Comparison of ENCODE assay signal across 9 mouse cellular contexts in genomic region chr17:55702161-55702820, GRCm38 (mm10). TPM values are rescaled to one million over a fixed set of nuclear protein-coding genes. Genes with fewer than 3 reads are reported as not detected.
DNase-seq lines count a peak whose midpoint lies in the region; ATAC-seq and TF ChIP-seq lines count a peak whose summit lies in the region.
"Had no signal": no experiment of that assay in that cellular context is flagged by ENCODE, and none has a peak within 500 bp of the region (broad histone marks: within the 10 kb centered on the region; RNA-seq: fewer than 3 reads in every experiment).

No protein-coding gene starts in this region.

- no peaks in the 10 kb centered on the region for H3K9me3 ChIP-seq in MEL (replicated peaks; ENCODE audit: insufficient read depth, low read length)
- H3K9me3 ChIP-seq in forebrain, embryonic 11.5 days (ENCODE audit: control insufficient read depth, low read length) = no peaks in the 10 kb centered on the region
- H3K9me3 ChIP-seq in hindbrain, embryonic 12.5 days (replicated peaks) = no peaks in the 10 kb centered on the region
- H3K9me3 ChIP-seq: heart, embryonic 15.5 days had no signal

- ATAC-seq in forebrain, embryonic 11.5 days (replicated peaks; ENCODE audit: low FRiP score) = peak; percentile 82; the same call in 1 of the 2 replicates
- ATAC-seq in hindbrain, embryonic 12.5 days (ENCODE audit: low FRiP score) = peak; percentile 61
- peak; percentile 97 for ATAC-seq in megakaryocyte, adult 5-6 weeks (ENCODE audit: poor library complexity, severe bottlenecking)

- no peak overlapping the region for H3K27ac ChIP-seq in MEL (ENCODE audit: control insufficient read depth, low read depth, low read length)
- no peak overlapping the region for H3K27ac ChIP-seq in forebrain, embryonic 11.5 days (ENCODE audit: low read depth, low read length)
- no peak overlapping the region for H3K27ac ChIP-seq in hindbrain, embryonic 12.5 days
- H3K27ac ChIP-seq: heart, embryonic 15.5 days had no signal

- H3K27me3 ChIP-seq in MEL (ENCODE audit: control insufficient read depth in 1 of 2, insufficient read depth in 2 of 2, low read length in 2 of 2) = no peaks in the 10 kb centered on the region
- H3K27me3 ChIP-seq in forebrain, embryonic 11.5 days (ENCODE audit: control insufficient read depth, insufficient read depth, low read length) = no peaks in the 10 kb centered on the region
- H3K27me3 ChIP-seq in hindbrain, embryonic 12.5 days = no peaks in the 10 kb centered on the region
- H3K27me3 ChIP-seq: heart, embryonic 15.5 days had no signal

- TF ChIP-seq POLR2A in MEL (IDR thresholded peaks at IDR 0.05; ENCODE audit: control insufficient read depth in 1 of 2, insufficient read depth in 1 of 2, low read depth in 1 of 2, low read length in 2 of 2, poor library complexity in 1 of 2) = no peak

- H3K4me3 ChIP-seq in MEL (ENCODE audit: control insufficient read depth in 1 of 2, insufficient read depth in 1 of 2, low read depth in 2 of 2, low read length in 2 of 2) = no peak overlapping the region
- no peak overlapping the region for H3K4me3 ChIP-seq in forebrain, embryonic 11.5 days (ENCODE audit: low read depth, low read length)
- H3K4me3 ChIP-seq in hindbrain, embryonic 12.5 days = no peak overlapping the region
- H3K4me3 ChIP-seq: heart, embryonic 15.5 days had no signal

- WGBS in forebrain, embryonic 11.5 days = 71% methylated on average over 3 of the region's 3 CpGs
- 72% methylated on average over 3 of the region's 3 CpGs for WGBS in hindbrain, embryonic 12.5 days

- peak; percentile 83 for TF ChIP-seq RAD21 in MEL (IDR thresholded peaks at IDR 0.05; ENCODE audit: low read depth, low read length)

- peak; percentile 90 for DNase-seq in MEL (ENCODE audit: low read depth, low spot score)
- peak; percentile 83 for DNase-seq in c-Kit-positive CD71-negative TER-119-negative erythroid progenitor cells, embryonic 14.5 days (ENCODE audit: low read depth)
- peak; percentile 82 for DNase-seq in forebrain, embryonic 11.5 days (ENCODE audit: low spot score)
- DNase-seq in layer of hippocampus, postnatal 14 days (ENCODE audit: low spot score in 2 of 2) = peak; percentile 50 to 78
- DNase-seq in right cerebral cortex, adult 2 months (ENCODE audit: low spot score in 2 of 2) = peak; percentile 75 to 84
- peak; percentile 75 for DNase-seq in urinary bladder, postnatal 14 days (ENCODE audit: low spot score)

- H3K9ac ChIP-seq in MEL (ENCODE audit: control insufficient read depth, low read depth, low read length, poor library complexity, severe bottlenecking) = no peak overlapping the region
- H3K9ac ChIP-seq in forebrain, embryonic 11.5 days (ENCODE audit: low read length) = no peak overlapping the region
- no peak overlapping the region for H3K9ac ChIP-seq in hindbrain, embryonic 12.5 days
- H3K9ac ChIP-seq: heart, embryonic 15.5 days had no signal

- TF ChIP-seq CTCF in MEL (IDR thresholded peaks at IDR 0.05 in 2 of 3, conservative IDR thresholded peaks at IDR 0.05 in 1 of 3; ENCODE audit: control insufficient read depth in 1 of 3, insufficient read depth in 1 of 3, low read depth in 2 of 3, low read length in 3 of 3, poor library complexity in 1 of 3, severe bottlenecking in 1 of 3) = peak; percentile 62 to 86 (median 67)

- H3K4me1 ChIP-seq in MEL (ENCODE audit: control insufficient read depth in 1 of 2, insufficient read depth in 2 of 2, low read length in 2 of 2) = peaks cover 0 to 2% of the 10 kb centered on the region in 2 experiments; a peak in 1 of 4 replicates
- no peaks in the 10 kb centered on the region for H3K4me1 ChIP-seq in forebrain, embryonic 11.5 days (replicated peaks; ENCODE audit: control insufficient read depth, insufficient read depth, low read length)
- no peaks in the 10 kb centered on the region for H3K4me1 ChIP-seq in hindbrain, embryonic 12.5 days
- H3K4me1 ChIP-seq: heart, embryonic 15.5 days had no signal

- no peak for TF ChIP-seq EP300 in MEL (IDR thresholded peaks at IDR 0.05; ENCODE audit: low read depth in 1 of 2, low read length in 2 of 2)

- peaks cover 0 to 11% of the 10 kb centered on the region in 2 experiments for H3K36me3 ChIP-seq in MEL (ENCODE audit: control insufficient read depth in 1 of 2, insufficient read depth in 2 of 2, low read length in 2 of 2)
- H3K36me3 ChIP-seq in forebrain, embryonic 11.5 days (ENCODE audit: control insufficient read depth, insufficient read depth, low read length) = no peaks in the 10 kb centered on the region
- H3K36me3 ChIP-seq in hindbrain, embryonic 12.5 days = peaks cover 20% of the 10 kb centered on the region

- no peak overlapping the region for H3K4me2 ChIP-seq in forebrain, embryonic 11.5 days (ENCODE audit: low read depth, low read length, severe bottlenecking)
- H3K4me2 ChIP-seq in hindbrain, embryonic 12.5 days (replicated peaks) = no peak overlapping the region
- H3K4me2 ChIP-seq: heart, embryonic 15.5 days had no signal

- no peaks in the 10 kb centered on the region for H3K79me2 ChIP-seq in MEL (ENCODE audit: control insufficient read depth, insufficient read depth, low read length, poor library complexity)

TF ChIP-seq in MEL, 35 proteins besides CTCF, POLR2A, EP300 and RAD21:
- TF ChIP-seq SIN3A (IDR thresholded peaks at IDR 0.05; ENCODE audit: low read length) = 0 out of 2 replicates have a peak, but pooled peaks have one; percentile 35
- TF ChIP-seq E2F4 (IDR thresholded peaks at IDR 0.05; ENCODE audit: borderline replicate concordance, low read depth, low read length) = no peak
- no peak for TF ChIP-seq KAT2A (conservative IDR thresholded peaks at IDR 0.05; ENCODE audit: low read depth, low read length)
- TF ChIP-seq TAL1 (IDR thresholded peaks at IDR 0.05; ENCODE audit: low read length) = no peak
- TF ChIP-seq ZC3H11A (IDR thresholded peaks at IDR 0.05; ENCODE audit: low read depth, low read length) = peak; percentile 70
- no peak for TF ChIP-seq NRF1 (IDR thresholded peaks at IDR 0.05; ENCODE audit: insufficient read depth, low read depth, low read length, poor library complexity, severe bottlenecking)
- 0 out of 2 replicates have a peak, but pooled peaks have one; percentile 39 for TF ChIP-seq MYC (IDR thresholded peaks at IDR 0.05; ENCODE audit: low read depth, low read length)
- TF ChIP-seq SMC3 (IDR thresholded peaks at IDR 0.05; ENCODE audit: low read depth, low read length) = peak; percentile 80
- no peak for TF ChIP-seq RCOR1 (IDR thresholded peaks at IDR 0.05; ENCODE audit: low read depth, low read length)

RNA-seq across cellular contexts. Expression of gene Pot1b, which starts 10.1 kb away (rescaled TPM):
- 5.3 and 5.7 TPM in 2 replicates for total RNA-seq in MEL (2012; rRNA removed)
- polyA plus RNA-seq in MEL (2012; ENCODE audit: insufficient read depth in 1 of 2, insufficient read length in 2 of 2, low read depth in 1 of 2, low replicate concordance in 2 of 2, missing spikeins in 1 of 2) = 1 to 10 TPM in 1 of 2 experiments, not detected in 1; 6.5 TPM
- 13.1 and 14.1 TPM in 2 replicates for polyA plus RNA-seq in forebrain, embryonic 11.5 days (2014; fragmentation: Nextera tagmentation; extraction: Ambion mirVana)
- polyA plus RNA-seq in hindbrain, embryonic 12.5 days (2016; fragmentation: Nextera tagmentation; extraction: Ambion mirVana) = 10.2 and 11.9 TPM in 2 replicates
- 1 to 10 TPM; 6.3 to 6.9 TPM for total RNA-seq in layer of hippocampus, postnatal 14 days (2021)
- 37.6 and 39.6 TPM in 2 replicates for total RNA-seq in megakaryocyte, adult 5-6 weeks (2015)
- total RNA-seq in megakaryocyte, adult 5-6 weeks (2017) = 67.6 and 74.7 TPM in 2 replicates

RNA-seq across cellular contexts. Expression of gene Adgre4, which starts 47.5 kb away (rescaled TPM):
- total RNA-seq in MEL (2012; rRNA removed) = 0.04 TPM in 1 of 2 replicates, not detected in the other
- not detected for polyA plus RNA-seq in MEL (2012; ENCODE audit: insufficient read depth in 1 of 2, insufficient read length in 2 of 2, low read depth in 1 of 2, low replicate concordance in 2 of 2, missing spikeins in 1 of 2)
- polyA plus RNA-seq in forebrain, embryonic 11.5 days (2014; fragmentation: Nextera tagmentation; extraction: Ambion mirVana) = 0.07 and 0.12 TPM in 2 replicates
- 0.08 TPM in 1 of 2 replicates, not detected in the other for polyA plus RNA-seq in hindbrain, embryonic 12.5 days (2016; fragmentation: Nextera tagmentation; extraction: Ambion mirVana)
- total RNA-seq in layer of hippocampus, postnatal 14 days (2021) = not detected
- 31.8 and 37.3 TPM in 2 replicates for total RNA-seq in megakaryocyte, adult 5-6 weeks (2015)
- 18.7 and 20.1 TPM in 2 replicates for total RNA-seq in megakaryocyte, adult 5-6 weeks (2017)

Comparison
In these comparisons a context has a peak if more than half of its experiments do, and no peak if none do; other contexts are left out.
1. RNA of gene Adgre4, which starts 47.5 kb away (total RNA-seq): 18.7 to 37.3 TPM in megakaryocyte, adult 5-6 weeks; 0.04 TPM in MEL and not detected in layer of hippocampus, postnatal 14 days; every median in the first group is over 10 times any median in the second.
2. Peak in every context shown above with its lines, with median percentiles within 50 percentile points of each other: DNase-seq and ATAC-seq.